13 mouse cellular contexts compared by ENCODE assay signal in the genomic region with DNA sequence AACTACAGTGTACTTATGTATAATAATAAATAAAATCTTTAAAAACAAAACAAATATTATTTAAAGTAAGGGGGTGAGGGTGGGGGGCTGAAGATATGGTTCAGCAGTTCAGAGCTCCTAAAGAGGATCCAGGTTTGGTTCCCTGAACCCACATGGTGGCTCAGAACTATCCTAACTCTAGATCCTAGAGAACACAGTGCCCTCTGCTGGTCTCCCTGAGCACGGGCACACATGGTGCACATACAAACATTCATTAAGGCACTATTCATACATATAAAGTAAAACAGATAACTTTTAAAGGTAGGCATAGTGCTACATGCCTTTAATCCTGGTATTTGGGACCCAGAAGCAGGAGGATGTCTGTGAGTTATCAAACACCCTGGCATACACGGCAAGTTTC. TPM values are rescaled to one million over a fixed set of nuclear protein-coding genes. Genes with fewer than 3 reads are reported as not detected.
DNase-seq lines count a peak whose midpoint lies in the region; ATAC-seq and TF ChIP-seq lines count a peak whose summit lies in the region.
"Had no signal": no experiment of that assay in that cellular context is flagged by ENCODE, and none has a peak within 500 bp of the region (broad histone marks: within the 10 kb centered on the region; RNA-seq: fewer than 3 reads in every experiment).

No protein-coding gene starts in this region.

- no peaks in the 10 kb centered on the region for H3K9me3 ChIP-seq in midbrain, postnatal 0 days (ENCODE audit: low read length)
- no peaks in the 10 kb centered on the region; the same call in 1 of the 2 replicates for H3K9me3 ChIP-seq in midbrain, embryonic 11.5 days (ENCODE audit: control insufficient read depth, low read length)
- H3K9me3 ChIP-seq: forebrain, embryonic 13.5 days had no signal

- H3K4me3 ChIP-seq in heart, adult 2 months = no peak overlapping the region
- H3K4me3 ChIP-seq in midbrain, postnatal 0 days (ENCODE audit: low read depth, low read length) = no peak overlapping the region
- no peak overlapping the region for H3K4me3 ChIP-seq in midbrain, embryonic 11.5 days (ENCODE audit: low read depth, low read length)
- no peak overlapping the region for H3K4me3 ChIP-seq in bone marrow macrophage, adult 2 months (ENCODE audit: insufficient read depth, low read length)
- H3K4me3 ChIP-seq: forebrain, embryonic 13.5 days; limb, embryonic 12.5 days had no signal

- H3K4me1 ChIP-seq in heart, adult 2 months (ENCODE audit: control insufficient read depth, insufficient read depth, low read length) = no peaks in the 10 kb centered on the region
- no peaks in the 10 kb centered on the region for H3K4me1 ChIP-seq in midbrain, postnatal 0 days (ENCODE audit: insufficient read depth, low read length)
- H3K4me1 ChIP-seq in midbrain, embryonic 11.5 days (ENCODE audit: control insufficient read depth, insufficient read depth, low read length) = no peaks in the 10 kb centered on the region
- H3K4me1 ChIP-seq in bone marrow macrophage, adult 2 months (ENCODE audit: control insufficient read depth, insufficient read depth, low read length) = peaks cover 5% of the 10 kb centered on the region; the same call in 1 of the 2 replicates
- H3K4me1 ChIP-seq: forebrain, embryonic 13.5 days; limb, embryonic 12.5 days had no signal

- no peak overlapping the region for H3K4me2 ChIP-seq in midbrain, postnatal 0 days (ENCODE audit: low read depth, low read length, poor library complexity, severe bottlenecking)
- H3K4me2 ChIP-seq in midbrain, embryonic 11.5 days = no peak overlapping the region
- H3K4me2 ChIP-seq: forebrain, embryonic 13.5 days; limb, embryonic 12.5 days had no signal

- no peak for TF ChIP-seq POLR2A in heart, adult 2 months (IDR thresholded peaks at IDR 0.05; ENCODE audit: insufficient read depth, low read depth, low read length)
- no peak for TF ChIP-seq POLR2A in bone marrow macrophage, adult 2 months (IDR thresholded peaks at IDR 0.05; ENCODE audit: borderline replicate concordance, low read depth, low read length)

- H3K27me3 ChIP-seq in heart, adult 2 months (ENCODE audit: control insufficient read depth, insufficient read depth, low read length) = 0 out of 2 replicates have a peak, but pooled peaks cover 1% of the 10 kb centered on the region
- H3K27me3 ChIP-seq in midbrain, postnatal 0 days (ENCODE audit: insufficient read depth, low read length) = no peaks in the 10 kb centered on the region
- H3K27me3 ChIP-seq in midbrain, embryonic 11.5 days (ENCODE audit: control insufficient read depth, insufficient read depth, low read length) = no peaks in the 10 kb centered on the region
- H3K27me3 ChIP-seq: forebrain, embryonic 13.5 days had no signal

- no peak overlapping the region for H3K27ac ChIP-seq in heart, adult 2 months
- H3K27ac ChIP-seq in midbrain, postnatal 0 days (ENCODE audit: low read depth, low read length) = no peak overlapping the region
- no peak overlapping the region for H3K27ac ChIP-seq in midbrain, embryonic 11.5 days (ENCODE audit: low read depth, low read length)
- no peak overlapping the region for H3K27ac ChIP-seq in bone marrow macrophage, adult 2 months (ENCODE audit: insufficient read depth, low read depth, low read length)
- H3K27ac ChIP-seq: forebrain, embryonic 13.5 days; limb, embryonic 12.5 days had no signal

- no peak for DNase-seq in heart, adult 2 months
- no peak for DNase-seq in heart, postnatal 36 days
- DNase-seq in midbrain, postnatal 0 days (ENCODE audit: low spot score) = no peak
- DNase-seq in midbrain, embryonic 11.5 days (ENCODE audit: low spot score, missing footprints) = no peak
- DNase-seq in left cerebral cortex, adult 9 months (ENCODE audit: low spot score in 2 of 2) = no peak
- DNase-seq in spleen, postnatal 14 days (ENCODE audit: low spot score in 2 of 2) = no peak
- DNase-seq: adrenal gland, postnatal 14 days; heart, adult 18-20 months; thymus, adult 2 months had no signal

- no peak for ATAC-seq in midbrain, postnatal 0 days (ENCODE audit: low FRiP score)
- ATAC-seq in midbrain, embryonic 11.5 days (ENCODE audit: low FRiP score) = no peak
- peak; percentile 54; the same call in 1 of the 2 replicates for ATAC-seq in megakaryocyte-erythroid progenitor cell, adult 5-6 weeks (replicated peaks; ENCODE audit: low FRiP score, low TSS enrichment, poor library complexity, severe bottlenecking)
- ATAC-seq: forebrain, embryonic 13.5 days had no signal

- no peaks in the 10 kb centered on the region for H3K79me2 ChIP-seq in heart, adult 2 months (replicated peaks; ENCODE audit: control insufficient read depth, insufficient read depth, low read length)

- TF ChIP-seq EP300 in heart, adult 2 months (IDR thresholded peaks at IDR 0.05; ENCODE audit: insufficient read depth, low read depth, low read length) = no peak

- no peak overlapping the region for H3K9ac ChIP-seq in heart, adult 2 months (ENCODE audit: low read depth, low read length)
- H3K9ac ChIP-seq in midbrain, postnatal 0 days (replicated peaks; ENCODE audit: low read length, poor library complexity, severe bottlenecking) = no peak overlapping the region
- no peak overlapping the region for H3K9ac ChIP-seq in midbrain, embryonic 11.5 days (ENCODE audit: low read length)
- H3K9ac ChIP-seq: forebrain, embryonic 13.5 days; limb, embryonic 12.5 days had no signal

- WGBS in heart, adult 2 months = 98% methylated on average over 2 of the region's 2 CpGs
- 94% methylated on average over 2 of the region's 2 CpGs for WGBS in midbrain, postnatal 0 days
- WGBS in midbrain, embryonic 11.5 days = 98% methylated on average over 2 of the region's 2 CpGs

- H3K36me3 ChIP-seq in heart, adult 2 months (ENCODE audit: control insufficient read depth, insufficient read depth, low read length) = no peaks in the 10 kb centered on the region
- no peaks in the 10 kb centered on the region for H3K36me3 ChIP-seq in midbrain, postnatal 0 days (ENCODE audit: insufficient read depth, low read length)
- H3K36me3 ChIP-seq in midbrain, embryonic 11.5 days (ENCODE audit: control insufficient read depth, insufficient read depth, low read length) = no peaks in the 10 kb centered on the region

- peak; percentile 41 for TF ChIP-seq CTCF in heart, adult 2 months (IDR thresholded peaks at IDR 0.05)
- peak; percentile 40 for TF ChIP-seq CTCF in midbrain, postnatal 0 days (IDR thresholded peaks at IDR 0.05)
- TF ChIP-seq CTCF in bone marrow macrophage, adult 2 months (IDR thresholded peaks at IDR 0.05; ENCODE audit: low read depth, low read length) = peak; percentile 31; the same call in 1 of the 2 replicates

- intact Hi-C loops in heart, adult 2 months (cut with DNase I) = no loop called here
- intact Hi-C loops in heart, postnatal 36 days (cut with DNase I) = no loop called here

RNA-seq across cellular contexts. Expression of gene Pa2g4, which starts 9.3 kb away (rescaled TPM):
- total RNA-seq in heart, adult 2 months (2021) = 10 to 100 TPM; 39.4 to 44.2 TPM
- 19.5 and 35.6 TPM in 2 replicates for polyA plus RNA-seq in heart, adult 2 months (2012; rRNA removed)
- total RNA-seq in heart, postnatal 36 days (2021) = 10 to 100 TPM; 43.4 to 50.5 TPM
- 78.0 and 82.4 TPM in 2 replicates for total RNA-seq in midbrain, postnatal 0 days (2014; rRNA removed)
- polyA plus RNA-seq in midbrain, postnatal 0 days (2015; fragmentation: Nextera tagmentation; extraction: Ambion mirVana) = 107 and 110 TPM in 2 replicates
- polyA plus RNA-seq in midbrain, embryonic 11.5 days (2014; fragmentation: Nextera tagmentation; extraction: Ambion mirVana) = 241 and 249 TPM in 2 replicates
- 70.1 and 76.0 TPM in 2 replicates for polyA plus RNA-seq in bone marrow macrophage, adult 2 months (2012; ENCODE audit: insufficient read depth, insufficient read length, missing spikeins)
- total RNA-seq in megakaryocyte-erythroid progenitor cell, adult 5-6 weeks (2014; fragmentation: Nextera tagmentation) = 419 and 446 TPM in 2 replicates
- 426 and 489 TPM in 2 replicates for total RNA-seq in megakaryocyte-erythroid progenitor cell, adult 5-6 weeks (2017)

RNA-seq across cellular contexts. Expression of gene Erbb3, which starts 14.4 kb away (rescaled TPM):
- total RNA-seq in heart, adult 2 months (2021) = 1 to 10 TPM; 6.3 to 8.2 TPM
- 5.5 and 7.7 TPM in 2 replicates for polyA plus RNA-seq in heart, adult 2 months (2012; rRNA removed)
- total RNA-seq in heart, postnatal 36 days (2021) = 1 to 10 TPM; 8.9 to 9.2 TPM
- 1.1 and 1.2 TPM in 2 replicates for total RNA-seq in midbrain, postnatal 0 days (2014; rRNA removed)
- polyA plus RNA-seq in midbrain, postnatal 0 days (2015; fragmentation: Nextera tagmentation; extraction: Ambion mirVana) = 0.21 and 0.33 TPM in 2 replicates
- 0.49 and 0.77 TPM in 2 replicates for polyA plus RNA-seq in midbrain, embryonic 11.5 days (2014; fragmentation: Nextera tagmentation; extraction: Ambion mirVana)
- 2.2 and 2.6 TPM in 2 replicates for polyA plus RNA-seq in bone marrow macrophage, adult 2 months (2012; ENCODE audit: insufficient read depth, insufficient read length, missing spikeins)
- total RNA-seq in megakaryocyte-erythroid progenitor cell, adult 5-6 weeks (2014; fragmentation: Nextera tagmentation) = 1.9 and 3.2 TPM in 2 replicates
- total RNA-seq in megakaryocyte-erythroid progenitor cell, adult 5-6 weeks (2017) = 0.09 and 1.2 TPM in 2 replicates

RNA-seq across cellular contexts. Expression of gene Rpl41, which starts 26.0 kb away (rescaled TPM):
- 1,000 to 10,000 TPM; 1,453 to 1,598 TPM for total RNA-seq in heart, adult 2 months (2021)
- 853 and 867 TPM in 2 replicates for polyA plus RNA-seq in heart, adult 2 months (2012; rRNA removed)
- 1,000 to 10,000 TPM; 1,509 to 1,535 TPM for total RNA-seq in heart, postnatal 36 days (2021)
- 772 and 807 TPM in 2 replicates for total RNA-seq in midbrain, postnatal 0 days (2014; rRNA removed)
- 2,464 and 2,473 TPM in 2 replicates for polyA plus RNA-seq in midbrain, postnatal 0 days (2015; fragmentation: Nextera tagmentation; extraction: Ambion mirVana)
- 2,670 and 2,991 TPM in 2 replicates for polyA plus RNA-seq in midbrain, embryonic 11.5 days (2014; fragmentation: Nextera tagmentation; extraction: Ambion mirVana)
- 2,460 and 2,819 TPM in 2 replicates for polyA plus RNA-seq in bone marrow macrophage, adult 2 months (2012; ENCODE audit: insufficient read depth, insufficient read length, missing spikeins)
- total RNA-seq in megakaryocyte-erythroid progenitor cell, adult 5-6 weeks (2014; fragmentation: Nextera tagmentation) = 7,210 and 7,602 TPM in 2 replicates
- 3,211 and 3,934 TPM in 2 replicates for total RNA-seq in megakaryocyte-erythroid progenitor cell, adult 5-6 weeks (2017)

RNA-seq across cellular contexts. Expression of gene Zc3h10, which starts 27.5 kb away (rescaled TPM):
- 1 to 10 TPM; 7.5 to 7.6 TPM for total RNA-seq in heart, adult 2 months (2021)
- polyA plus RNA-seq in heart, adult 2 months (2012; rRNA removed) = 6.6 and 6.8 TPM in 2 replicates
- 1 to 10 TPM; 7.2 to 8.8 TPM for total RNA-seq in heart, postnatal 36 days (2021)
- total RNA-seq in midbrain, postnatal 0 days (2014; rRNA removed) = 20.6 and 30.3 TPM in 2 replicates
- 12.0 and 12.5 TPM in 2 replicates for polyA plus RNA-seq in midbrain, postnatal 0 days (2015; fragmentation: Nextera tagmentation; extraction: Ambion mirVana)
- 16.0 and 19.0 TPM in 2 replicates for polyA plus RNA-seq in midbrain, embryonic 11.5 days (2014; fragmentation: Nextera tagmentation; extraction: Ambion mirVana)
- polyA plus RNA-seq in bone marrow macrophage, adult 2 months (2012; ENCODE audit: insufficient read depth, insufficient read length, missing spikeins) = 9.6 and 15.4 TPM in 2 replicates
- 5.6 and 6.7 TPM in 2 replicates for total RNA-seq in megakaryocyte-erythroid progenitor cell, adult 5-6 weeks (2014; fragmentation: Nextera tagmentation)
- 8.3 and 10.2 TPM in 2 replicates for total RNA-seq in megakaryocyte-erythroid progenitor cell, adult 5-6 weeks (2017)

RNA-seq across cellular contexts. Expression of gene Esyt1, which starts 49.4 kb away (rescaled TPM):
- 10 to 100 TPM; 16.4 to 17.9 TPM for total RNA-seq in heart, adult 2 months (2021)
- polyA plus RNA-seq in heart, adult 2 months (2012; rRNA removed) = 23.6 and 24.7 TPM in 2 replicates
- total RNA-seq in heart, postnatal 36 days (2021) = 10 to 100 TPM; 19.3 TPM
- 16.2 and 16.6 TPM in 2 replicates for total RNA-seq in midbrain, postnatal 0 days (2014; rRNA removed)
- 7.3 and 7.4 TPM in 2 replicates for polyA plus RNA-seq in midbrain, postnatal 0 days (2015; fragmentation: Nextera tagmentation; extraction: Ambion mirVana)
- 15.6 and 18.1 TPM in 2 replicates for polyA plus RNA-seq in midbrain, embryonic 11.5 days (2014; fragmentation: Nextera tagmentation; extraction: Ambion mirVana)
- polyA plus RNA-seq in bone marrow macrophage, adult 2 months (2012; ENCODE audit: insufficient read depth, insufficient read length, missing spikeins) = 179 and 197 TPM in 2 replicates
- 49.7 and 53.8 TPM in 2 replicates for total RNA-seq in megakaryocyte-erythroid progenitor cell, adult 5-6 weeks (2014; fragmentation: Nextera tagmentation)
- total RNA-seq in megakaryocyte-erythroid progenitor cell, adult 5-6 weeks (2017) = 59.2 and 66.2 TPM in 2 replicates
